Mouse (Mus musculus) layer of hippocampus, postnatal 10 days (tissue): ENCODE measurements around the gene Shf. TPM values are rescaled to one million over a fixed set of nuclear protein-coding genes. Genes with fewer than 3 reads are reported as not detected.
A peak's percentile ranks its signal among the peaks of the same experiment; 100 is the strongest.

Experiments used
- DNase-seq, 2 experiments: peaks; one replicate each; pipeline ENCODE4 v3.0.0; 2021; ENCODE audit warnings: low spot score in 2 of 2
- total RNA-seq, 2 experiments: library from RNA; stranded (reverse); gene quantifications; 2 replicates each; pipeline ENCODE4 v1.2.3; 2021

Gene Shf
- total RNA-seq, 2 experiments from 2014 or later = 60.7 to 63.5 TPM

DNA sequence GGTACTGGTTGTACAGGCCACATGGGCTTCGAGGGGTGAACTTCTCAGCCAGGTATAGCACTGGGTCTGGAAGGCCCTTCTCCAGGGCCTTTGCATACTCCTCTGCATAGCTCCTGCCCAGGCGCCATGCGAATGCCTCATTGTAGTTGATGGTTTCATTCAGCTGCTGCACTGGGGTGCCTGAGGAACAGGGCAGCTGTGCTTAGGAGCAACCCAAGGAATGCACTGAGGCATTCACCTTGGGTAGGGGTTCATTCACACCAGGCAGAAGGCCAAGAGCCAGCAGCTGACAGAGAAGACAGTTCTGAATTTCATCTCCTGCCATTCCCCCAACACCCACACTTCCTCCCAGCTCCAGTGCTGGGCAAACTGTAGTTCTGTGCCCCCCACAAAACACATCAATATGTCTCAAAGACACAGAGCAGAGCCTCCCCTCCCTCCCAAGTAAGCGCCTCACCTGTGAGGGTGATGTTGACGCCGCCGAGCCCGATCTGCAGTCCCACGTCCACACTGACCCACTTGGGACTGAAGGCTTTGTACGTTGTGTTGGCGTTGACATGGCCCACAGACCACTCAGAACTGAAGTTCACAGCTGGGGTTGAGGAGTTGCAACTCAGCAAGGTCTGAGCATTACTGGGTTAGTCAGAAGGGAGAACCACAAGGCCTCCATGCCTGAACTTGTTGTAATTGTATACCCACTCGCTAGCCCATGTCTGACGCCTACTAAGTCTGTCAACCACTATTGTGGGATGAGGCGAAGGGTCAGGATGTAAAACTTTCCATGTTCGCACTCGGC is 63.7 kb downstream of the Shf start:
- no peak for DNase-seq

DNA sequence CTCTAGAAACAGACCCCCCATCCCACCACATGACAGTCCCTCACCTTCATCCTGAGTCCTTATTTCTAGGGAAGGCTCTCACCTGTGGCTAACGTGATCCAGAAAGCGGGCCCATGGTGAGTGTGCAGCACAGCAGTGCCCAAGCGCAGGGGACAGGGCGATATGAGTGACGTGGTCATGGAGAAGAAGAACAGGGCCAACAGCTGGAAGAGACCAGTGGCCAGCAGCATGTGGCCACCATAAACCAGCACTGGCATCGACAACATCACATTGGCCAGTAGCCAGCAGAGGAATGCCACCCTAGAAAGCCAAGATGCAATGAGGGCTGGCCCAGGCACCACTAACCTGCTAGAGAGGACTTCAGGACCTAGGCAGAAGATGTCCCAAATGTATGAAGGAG is 64.4 kb downstream of the Shf start:
- no peak for DNase-seq

DNA sequence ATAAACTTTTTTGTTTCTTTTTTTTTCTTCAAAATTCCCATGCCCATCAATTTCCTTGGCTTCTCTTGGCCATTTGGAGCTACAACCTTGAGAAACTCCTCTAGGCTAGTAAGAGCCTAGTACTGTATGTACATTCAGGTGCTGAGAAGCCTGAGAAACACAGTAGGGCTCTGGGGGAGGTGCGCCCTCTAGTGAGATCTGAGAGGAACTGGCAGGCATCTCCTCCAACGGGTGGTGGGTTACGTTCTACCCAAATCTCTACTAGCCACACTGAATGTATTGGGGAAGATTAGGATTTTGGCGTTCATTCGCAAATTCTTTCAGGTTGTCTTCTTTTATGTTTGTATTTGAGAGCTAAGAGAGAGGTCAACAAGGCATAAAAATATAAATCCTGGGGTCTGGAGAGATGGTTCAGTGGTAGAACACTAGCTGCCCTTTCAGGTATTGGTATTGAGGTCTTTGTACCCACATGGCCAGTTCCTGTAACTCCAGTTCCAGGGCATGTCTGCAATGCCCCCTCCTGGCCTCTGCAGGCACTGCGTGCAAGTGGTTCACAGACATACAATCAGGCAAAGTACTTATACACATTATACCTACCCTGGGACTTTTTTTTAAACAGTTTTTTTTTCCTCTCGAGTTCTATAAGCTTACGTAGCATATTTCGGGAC is 66.3 kb downstream of the Shf start:
- DNase-seq = peak; percentile 68 to 81

DNA sequence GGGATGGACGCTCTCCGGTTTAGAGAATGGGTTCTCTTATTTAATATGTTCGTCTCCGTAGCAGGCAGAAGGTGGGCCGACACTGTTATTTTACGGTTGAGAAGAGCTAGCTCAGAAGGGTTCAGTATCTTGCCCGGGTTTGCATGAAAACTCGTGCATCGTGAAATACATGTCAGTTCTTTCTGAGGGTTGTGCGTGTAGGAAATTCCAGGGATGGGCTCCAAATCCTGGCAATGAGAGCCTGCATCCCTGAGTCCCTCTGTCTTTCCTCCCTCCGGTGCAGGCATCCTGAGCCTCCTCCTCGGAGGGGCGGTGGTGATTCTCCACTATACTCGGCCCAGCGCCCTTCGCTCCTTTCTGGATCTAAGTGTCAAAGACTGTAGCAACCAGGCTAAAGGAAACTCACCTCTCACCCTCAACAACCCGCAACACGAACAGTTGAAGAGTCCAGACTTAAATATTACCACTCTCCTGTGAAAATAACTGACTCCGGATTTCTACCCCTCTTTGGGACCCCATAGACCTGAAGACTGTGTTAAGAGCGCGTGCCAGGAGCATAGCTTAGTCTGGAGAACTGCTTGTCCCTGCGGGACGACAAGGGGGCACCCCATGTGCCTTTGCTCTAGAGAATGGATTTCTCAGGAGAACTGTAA is 66.9 kb downstream of the Shf start:
- no peak for DNase-seq

DNA sequence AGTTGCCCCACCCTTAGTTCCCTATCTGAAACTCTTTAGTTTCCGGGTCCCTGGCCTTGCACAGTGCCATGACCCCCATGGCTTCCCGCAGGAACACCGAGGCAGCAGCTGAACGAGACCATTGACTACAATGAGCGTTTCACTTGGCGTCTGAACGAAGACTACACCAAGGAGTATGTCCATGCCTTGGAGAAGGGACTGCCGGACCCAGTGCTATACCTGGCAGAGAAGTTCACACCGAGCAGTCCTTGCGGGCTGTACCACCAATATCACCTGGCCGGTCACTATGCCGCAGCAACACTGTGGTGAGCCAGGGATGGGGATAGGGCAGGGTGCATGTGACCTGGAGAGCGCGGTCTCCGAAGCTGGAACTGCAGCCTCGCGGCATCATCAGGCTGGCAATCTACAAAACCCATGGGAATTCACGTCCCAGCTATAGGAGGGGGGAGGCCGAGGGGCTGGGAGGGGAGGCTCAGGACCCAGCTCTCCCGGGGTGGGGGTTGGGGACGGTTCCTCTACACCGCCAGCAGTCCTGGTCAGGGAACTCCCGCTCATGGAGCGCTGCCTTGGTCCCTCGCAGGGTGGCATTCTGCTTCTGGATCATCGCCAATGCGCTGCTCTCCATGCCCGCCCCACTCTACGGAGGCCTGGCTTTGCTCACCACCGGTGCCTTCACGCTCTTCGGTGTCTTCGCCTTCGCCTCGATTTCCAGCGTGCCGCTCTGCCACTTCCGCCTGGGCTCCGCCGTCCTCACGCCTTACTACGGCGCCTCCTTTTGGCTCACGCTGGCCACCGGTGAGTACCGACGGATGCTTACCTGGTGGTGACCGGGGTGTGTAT is 67.7 kb downstream of the Shf start:
- DNase-seq = peak; percentile 33 to 47

DNA sequence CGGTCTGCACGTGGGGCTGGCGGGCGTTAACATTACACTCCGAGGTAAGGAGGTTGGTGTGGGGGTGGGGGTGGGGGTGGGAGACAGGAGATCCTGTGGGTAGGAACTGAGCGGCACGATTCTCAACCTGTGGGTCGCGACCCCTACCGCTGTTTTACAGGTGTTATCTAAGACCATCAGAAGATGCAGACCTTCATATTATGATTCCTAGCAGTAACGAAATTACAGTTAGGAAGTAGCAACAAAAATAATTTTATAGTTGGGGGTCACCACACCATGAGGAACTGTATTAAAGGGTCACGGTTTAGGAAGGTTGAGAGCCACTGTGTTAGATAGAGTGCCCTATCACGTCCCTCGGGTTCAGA is 68.3 kb downstream of the Shf start:
- DNase-seq = no peak

DNA sequence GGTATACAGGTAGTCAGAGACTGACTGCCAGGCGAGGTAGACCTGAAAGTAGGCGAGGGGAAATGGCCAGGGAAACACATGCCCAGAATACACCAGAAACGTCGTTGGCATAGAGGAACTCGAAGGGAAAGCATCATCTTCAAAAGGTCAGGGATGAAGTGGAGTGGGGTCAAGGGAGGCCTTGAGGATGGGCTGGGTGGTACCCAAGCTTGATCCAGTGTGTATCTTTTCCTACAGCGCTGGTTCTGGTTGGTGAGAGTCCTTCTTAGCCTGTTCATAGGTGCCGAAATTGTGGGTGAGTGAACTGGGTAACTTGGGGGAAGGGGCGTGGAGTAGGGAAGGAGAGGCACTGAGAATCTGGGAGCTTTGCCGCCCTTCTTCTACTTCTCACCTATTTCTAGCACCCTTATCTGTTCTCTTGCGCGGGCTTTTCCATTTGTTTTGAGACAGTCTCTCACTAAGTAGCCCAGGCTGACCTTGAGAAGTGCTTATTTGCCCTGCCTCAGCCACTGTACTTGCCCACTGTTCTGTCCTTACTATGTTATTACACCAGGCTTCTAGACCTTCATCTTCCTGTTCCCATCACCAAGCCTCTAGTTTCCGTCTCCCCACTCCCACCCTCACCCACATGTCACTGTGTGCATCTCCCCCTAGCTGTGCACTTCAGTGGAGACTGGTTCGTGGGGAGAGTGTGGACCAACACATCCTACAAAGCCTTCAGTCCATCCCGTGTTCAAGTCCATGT is 68.9 kb downstream of the Shf start:
- no peak for DNase-seq

Other genes starting within 250 kb of the Shf start
- gene B2m, start 221.5 kb downstream of the Shf start, total RNA-seq = 10 to 100 TPM; 71.5 to 82.4 TPM
- not detected for gene Trim69, start 208.5 kb downstream of the Shf start, total RNA-seq
- not detected for gene Patl2, start 183.0 kb downstream of the Shf start, total RNA-seq
- gene Terb2, start 182.9 kb downstream of the Shf start, total RNA-seq = not detected
- 10 to 100 TPM; 12.6 to 15.8 TPM for gene Sord, start 134.4 kb downstream of the Shf start, total RNA-seq
- gene Duox2, start 70.7 kb downstream of the Shf start, total RNA-seq = under 1 TPM; 0.05 to 0.11 TPM
- under 1 TPM in 1 of 2 experiments, not detected in 1; 0.20 TPM for gene Duoxa2, start 70.3 kb downstream of the Shf start, total RNA-seq
- not detected for gene Duoxa1, start 55.4 kb downstream of the Shf start, total RNA-seq
- under 1 TPM; 0.09 to 0.16 TPM for gene Duox1, start 53.5 kb downstream of the Shf start, total RNA-seq
- under 1 TPM; 0.25 to 0.36 TPM for gene Slc28a2, start 57.3 kb upstream of the Shf start, total RNA-seq
- not detected for gene Gm14085, start 115.8 kb upstream of the Shf start, total RNA-seq
- 10 to 100 TPM; 66.9 to 67.1 TPM for gene Gatm, start 242.1 kb upstream of the Shf start, total RNA-seq